Mouse (Mus musculus) limb, embryonic 14.5 days (tissue): Measurements from ENCODE around the gene Gatad2a. TPM values are rescaled to one million over a fixed set of nuclear protein-coding genes. Genes with fewer than 3 reads are reported as not detected.
A peak's percentile ranks its signal among the peaks of the same experiment; 100 is the strongest.
"Not testable (repeated sequence)": the region's sequence is repeated elsewhere in the genome, so short reads cannot be mapped to it uniquely, and the experiment has no call there.

Source experiments
- ATAC-seq: fragments of 200-750 bp; cut with Nextera tagmentation; 2 replicates; pipeline ENCODE4 v1.8.0; 2017; ENCODE audit warnings: low read depth, moderate number of reproducible peaks, moderate TSS enrichment; ENCODE audit not compliant: low FRiP score
- DNase-seq: peaks from one replicate; pipeline ENCODE4 v3.0.0-alpha.2; 2015; ENCODE audit warnings: low spot score
- H3K27ac ChIP-seq: fragments of 300-500 bp; sonication (generic); replicated peaks from 2 replicates; pipeline ENCODE4 v1.5.1; 2014; ENCODE audit warnings: low read depth, mild to moderate bottlenecking, low read length, moderate library complexity, mixed read lengths
- H3K27me3 ChIP-seq: fragments of 300-500 bp; sonication (generic); 2 replicates; pipeline ENCODE4 v1.6.1; 2014; ENCODE audit warnings: low read length, mixed read lengths; ENCODE audit not compliant: control insufficient read depth, insufficient read depth
- H3K36me3 ChIP-seq: fragments of 300-500 bp; sonication (generic); 2 replicates; pipeline ENCODE4 v1.6.1; 2014; ENCODE audit warnings: mild to moderate bottlenecking, low read length, moderate library complexity, mixed read lengths; ENCODE audit not compliant: control insufficient read depth, insufficient read depth
- H3K4me1 ChIP-seq: fragments of 300-500 bp; sonication (generic); 2 replicates; pipeline ENCODE4 v1.6.1; 2014; ENCODE audit warnings: antibody characterized with exemption, low read length, mixed read lengths; ENCODE audit not compliant: control insufficient read depth, insufficient read depth
- H3K4me2 ChIP-seq: fragments of 300-500 bp; sonication (generic); replicated peaks from 2 replicates; pipeline ENCODE4 v1.6.1; 2014; ENCODE audit warnings: low read depth, mild to moderate bottlenecking, low read length, moderate library complexity; ENCODE audit not compliant: severe bottlenecking
- H3K4me3 ChIP-seq: fragments of 300-500 bp; sonication (generic); replicated peaks from 2 replicates; pipeline ENCODE4 v1.5.1; 2014; ENCODE audit warnings: low read length
- H3K9ac ChIP-seq: fragments of 300-500 bp; sonication (generic); 2 replicates; pipeline ENCODE4 v1.6.1; 2014; ENCODE audit warnings: mild to moderate bottlenecking, low read depth, low read length, moderate library complexity; ENCODE audit not compliant: severe bottlenecking
- H3K9me3 ChIP-seq: fragments of 300-500 bp; sonication (generic); 2 replicates; pipeline ENCODE4 v1.6.1; 2016; ENCODE audit warnings: low read length; ENCODE audit not compliant: control insufficient read depth
- POLR2A ChIP-seq: fragments of 200-500 bp; IDR thresholded peaks from 2 replicates; pipeline ENCODE4 v1.8.0; 2012; ENCODE audit warnings: inconsistent platforms, mild to moderate bottlenecking, moderate library complexity, borderline replicate concordance; ENCODE audit not compliant: insufficient read depth, insufficient read length; ENCODE audit errors: extremely low read depth
- WGBS: fragments of 180-500 bp; shearing (Covaris S2); extraction: QIAGEN DNeasy Blood & Tissue Kit; methylation state at CpG from one replicate; pipeline ENCODE4 v1.1.7; 2014; 5-methylcytosine and 5-hydroxymethylcytosine counted together
- polyA plus RNA-seq, 2 experiments: library from polyadenylated mRNA; depleted of rRNA in 1 of 2; stranded (reverse) in 1 of 2; unstranded in 1 of 2; fragments of >200 nt; fragmentation: Nextera tagmentation in 1 of 2; extraction: Ambion mirVana in 1 of 2; gene quantifications; 2 replicates each; pipeline versions ENCODE4 v1.2.1 to v1.2.3; 2012 to 2014

Gene Gatad2a
- polyA plus RNA-seq, 2 experiments, result 49.2 to 65.0 TPM

- Histone ChIP-seq H3K27me3 (no peaks in the 10 kb centered on the region), H3K9ac (peak overlapping the region; percentile 76), H3K4me2 (peak overlapping the region; percentile 81), H3K9me3 (no peaks in the 10 kb centered on the region), H3K4me3 (peak overlapping the region; percentile 94), H3K27ac (peak overlapping the region; percentile 78; the same call in 1 of the 2 replicates), H3K36me3 (no peaks in the 10 kb centered on the region), H3K4me1 (peaks cover 8% of the 10 kb centered on the region)
- TF ChIP-seq POLR2A, result no peak
- ATAC-seq, result no peak
- DNase-seq, result no peak
- 0% methylated on average over 7 of the region's 7 CpGs for WGBS
Observed at GRCm38 (mm10) chr8:69995422-69995775, 785 bp downstream of the Gatad2a start.

GRCm38 (mm10) chr8:69988936-69989335 lies 7.2 kb downstream of the Gatad2a start:
- not testable (repeated sequence) for ATAC-seq, DNase-seq, H3K4me2 ChIP-seq, H3K9me3 ChIP-seq, H3K36me3 ChIP-seq, H3K27me3 ChIP-seq, H3K27ac ChIP-seq, H3K9ac ChIP-seq, H3K4me1 ChIP-seq, H3K4me3 ChIP-seq
- WGBS, result 97% methylated on average over 7 of the region's 7 CpGs

GRCm38 (mm10) chr8:69987744-69988143 lies 8.4 kb downstream of the Gatad2a start:
- no peaks in the 10 kb centered on the region for H3K4me1 ChIP-seq
- TF ChIP-seq POLR2A, result no peak
- H3K36me3 ChIP-seq, result no peaks in the 10 kb centered on the region
- H3K9ac ChIP-seq, result no peak overlapping the region
- H3K4me3 ChIP-seq, result no peak overlapping the region
- H3K4me2 ChIP-seq, result no peak overlapping the region
- no peak for DNase-seq
- H3K9me3 ChIP-seq, result no peaks in the 10 kb centered on the region
- H3K27me3 ChIP-seq, result no peaks in the 10 kb centered on the region
- no peak for ATAC-seq
- no peak overlapping the region for H3K27ac ChIP-seq

GRCm38 (mm10) chr8:69984876-69985553 lies 11.2 kb downstream of the Gatad2a start:
- 80% methylated on average over 2 of the region's 2 CpGs for WGBS
- H3K27ac ChIP-seq, result no peak overlapping the region
- no peak overlapping the region for H3K4me2 ChIP-seq

GRCm38 (mm10) chr8:69978456-69978855 lies 17.7 kb downstream of the Gatad2a start:
- WGBS, result over 99% methylated on average over 4 of the region's 4 CpGs
- DNase-seq (no peak), ATAC-seq (no peak)
- no peaks in the 10 kb centered on the region for H3K36me3 ChIP-seq
- H3K4me3 ChIP-seq, result no peak overlapping the region
- H3K9me3 ChIP-seq, result no peaks in the 10 kb centered on the region
- H3K4me2 ChIP-seq, result no peak overlapping the region
- no peak overlapping the region for H3K9ac ChIP-seq
- H3K4me1 ChIP-seq, result 0 out of 2 replicates have a peak, but pooled peaks cover 5% of the 10 kb centered on the region
- TF ChIP-seq POLR2A, result no peak
- no peaks in the 10 kb centered on the region for H3K27me3 ChIP-seq
- H3K27ac ChIP-seq, result no peak overlapping the region

More at GRCm38 (mm10) chr8:69984876-69985553, 11.2 kb downstream of the Gatad2a start:
- H3K36me3 ChIP-seq, result no peaks in the 10 kb centered on the region
- H3K9ac ChIP-seq, result no peak overlapping the region
- ATAC-seq (no peak), DNase-seq (no peak)
- no peak for TF ChIP-seq POLR2A
- H3K4me3 ChIP-seq, result no peak overlapping the region
- no peaks in the 10 kb centered on the region for H3K4me1 ChIP-seq
- H3K9me3 ChIP-seq, result no peaks in the 10 kb centered on the region
- H3K27me3 ChIP-seq, result no peaks in the 10 kb centered on the region
